Mouse (Mus musculus) thymus, adult 18-20 months (tissue): ENCODE measurements around the gene Tmem184b.

Experiments
- DNase-seq, 2 experiments: peaks; one replicate each; pipeline ENCODE4 v3.0.0; 2022; ENCODE audit warnings: mixed read lengths in 2 of 2

The Tmem184b gene

DNA sequence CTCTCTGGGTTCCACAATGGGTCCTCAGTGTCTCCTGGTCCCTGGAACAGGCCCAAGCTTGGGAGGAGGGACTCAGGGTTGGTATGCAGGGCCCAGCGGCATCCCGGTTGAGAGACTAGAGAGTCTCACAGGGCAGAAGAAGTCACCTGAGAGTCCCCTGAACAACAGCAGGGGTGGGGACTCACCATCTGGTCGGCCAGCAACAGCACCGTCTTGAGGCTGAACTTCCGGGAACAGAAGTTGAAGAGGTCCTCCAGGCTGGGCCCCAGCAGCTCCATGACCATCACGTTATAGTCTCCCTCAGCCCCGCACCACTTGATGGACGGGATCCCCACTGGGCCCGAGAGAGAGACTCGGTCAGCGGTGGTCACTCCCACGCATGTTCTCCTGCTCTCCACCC lies 26.2 kb upstream of the Tmem184b start:
- no peak for DNase-seq

DNA sequence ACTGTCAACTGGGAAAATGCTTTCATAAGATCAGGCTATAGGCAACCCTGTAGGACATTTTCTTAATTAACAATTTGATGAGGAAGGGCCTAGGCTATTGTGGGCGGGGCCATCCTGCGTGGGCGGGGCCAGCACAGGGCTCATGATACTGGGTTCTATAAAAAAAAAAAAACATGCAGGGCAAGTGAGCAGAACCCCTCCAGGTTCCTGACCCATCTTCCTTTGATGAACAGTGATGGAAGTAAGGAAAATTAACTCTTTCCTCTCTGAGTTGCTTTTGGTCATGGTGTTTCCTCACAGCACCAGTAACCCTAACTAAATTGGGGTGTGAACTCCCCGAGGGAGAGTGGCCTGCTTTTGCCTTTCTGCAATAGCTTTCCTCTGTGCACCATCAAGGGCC lies 25.2 kb upstream of the Tmem184b start:
- no peak for DNase-seq

DNA sequence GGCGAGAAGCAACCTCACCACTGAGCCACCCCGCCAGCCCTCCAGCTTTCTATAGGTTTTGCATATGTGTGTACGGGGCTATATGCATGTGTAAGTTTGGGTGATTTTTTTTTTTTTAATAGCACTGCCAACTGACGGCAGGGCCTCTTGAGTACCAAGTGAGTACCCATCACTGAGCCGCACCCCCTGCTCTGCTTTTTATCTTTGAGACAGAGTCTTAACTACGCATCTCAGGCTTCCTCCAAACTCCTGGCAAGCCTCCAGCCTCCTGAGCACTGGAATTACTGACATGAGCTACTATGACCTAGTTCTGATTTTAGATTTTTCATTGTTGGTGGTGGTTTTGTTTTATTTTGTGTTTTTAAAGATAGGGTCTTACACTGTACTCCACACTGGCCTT lies 24.1 kb upstream of the Tmem184b start:
- no peak for DNase-seq

DNA sequence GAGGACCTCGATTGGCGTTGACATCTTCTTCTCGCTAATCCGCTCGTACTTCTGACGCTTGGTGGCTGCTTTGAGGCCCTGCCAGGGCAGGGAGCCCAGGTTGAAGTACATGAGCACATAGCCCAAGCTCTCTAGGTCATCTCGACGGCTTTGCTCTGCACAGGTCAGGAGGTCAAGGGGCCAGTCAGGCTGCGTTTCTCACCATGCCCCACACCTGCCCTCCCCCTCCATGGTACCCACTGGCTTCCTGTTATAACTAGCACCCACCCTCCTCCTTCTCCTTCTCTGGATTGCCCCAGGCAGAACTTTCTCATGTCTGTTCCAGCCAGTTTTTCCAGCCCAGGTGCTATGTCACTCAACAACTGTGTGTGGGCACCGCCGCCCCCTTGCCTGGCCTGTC lies 22.1 kb upstream of the Tmem184b start:
- DNase-seq: no peak

DNA sequence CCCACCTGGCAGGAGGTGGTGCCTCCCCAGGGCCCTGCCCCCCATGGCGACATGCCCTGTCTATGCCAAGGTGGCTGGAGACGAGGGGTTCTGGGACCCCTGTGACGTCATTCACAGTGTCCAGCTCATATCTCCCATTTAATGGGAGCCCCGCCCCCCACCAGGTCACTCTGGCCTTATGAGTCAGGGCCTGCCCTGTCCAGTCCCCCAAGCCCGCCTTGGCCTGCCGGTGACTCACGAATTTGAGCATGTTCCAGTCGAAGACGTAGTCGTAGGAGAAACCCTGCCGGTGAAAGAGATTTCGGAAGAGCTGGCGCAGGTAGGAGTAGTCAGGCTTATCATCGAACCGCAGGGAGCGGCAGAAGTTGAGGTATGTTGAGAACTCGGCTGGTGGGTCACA lies 21.2 kb upstream of the Tmem184b start:
- DNase-seq: no peak

DNA sequence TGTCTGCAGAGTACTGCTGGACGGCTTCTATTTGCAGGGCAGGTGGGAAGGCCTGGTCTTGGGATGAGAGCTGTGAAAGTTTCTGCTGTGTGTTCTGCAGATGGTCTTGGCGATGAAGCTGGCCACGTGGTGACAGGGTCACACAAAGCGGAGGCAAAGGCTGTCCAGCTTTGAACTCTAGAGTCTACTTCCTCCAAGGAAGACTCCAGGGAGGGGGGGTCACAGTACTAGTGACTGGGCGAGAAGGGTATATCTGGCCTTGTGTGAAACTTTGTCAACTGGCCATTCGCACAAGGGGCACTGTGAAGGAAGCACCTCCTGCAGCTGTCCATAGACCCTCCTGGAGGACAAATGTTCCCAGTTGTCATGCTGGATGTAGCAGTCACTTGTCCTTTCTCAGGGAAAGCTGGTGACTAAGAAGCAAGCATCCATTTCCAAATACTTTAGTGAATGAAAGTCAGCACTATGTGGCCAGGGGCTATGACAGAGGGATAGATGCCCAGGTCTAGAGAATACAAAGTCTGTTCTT lies 19.4 kb upstream of the Tmem184b start:
- DNase-seq: no peak

DNA sequence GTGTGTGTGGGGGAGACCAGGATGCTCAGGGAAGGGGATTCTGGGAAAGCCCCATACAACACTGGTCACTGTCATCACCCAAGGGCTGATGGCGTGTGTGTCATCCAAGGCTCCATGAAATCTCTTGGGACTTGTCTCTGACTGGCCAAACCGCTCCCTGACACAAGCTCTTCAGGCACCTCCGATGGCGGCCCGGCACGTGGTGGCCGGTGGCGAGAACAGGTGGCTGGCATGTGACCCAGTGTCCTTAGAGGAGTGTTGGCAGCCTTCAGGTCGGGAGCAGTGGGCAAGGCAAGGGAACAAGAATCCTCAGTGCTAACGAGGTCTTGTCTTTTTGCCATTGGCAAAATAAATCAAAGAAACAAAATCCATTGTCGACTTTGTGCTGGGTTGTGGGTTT lies 15.3 kb upstream of the Tmem184b start:
- DNase-seq: no peak

DNA sequence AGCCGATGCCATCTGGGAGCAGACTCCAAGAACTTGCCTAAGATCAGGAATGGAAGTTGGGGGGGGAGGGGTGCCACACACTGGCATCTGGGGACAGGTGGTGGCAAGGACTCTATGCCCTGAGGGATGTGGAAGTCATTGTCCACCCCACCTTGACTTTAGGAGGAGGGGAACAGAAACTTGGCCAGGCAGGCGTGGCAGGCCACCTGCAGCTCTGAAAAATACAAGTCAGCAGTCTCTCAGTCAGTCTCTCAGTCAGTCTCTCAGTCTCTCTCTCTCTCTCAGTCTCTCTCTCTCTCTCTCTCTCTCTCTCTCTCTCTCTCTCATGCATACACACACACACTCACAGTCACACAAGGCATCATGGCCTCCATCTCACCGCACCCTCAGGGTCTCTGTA lies 14.9 kb upstream of the Tmem184b start:
- DNase-seq: no peak

DNA sequence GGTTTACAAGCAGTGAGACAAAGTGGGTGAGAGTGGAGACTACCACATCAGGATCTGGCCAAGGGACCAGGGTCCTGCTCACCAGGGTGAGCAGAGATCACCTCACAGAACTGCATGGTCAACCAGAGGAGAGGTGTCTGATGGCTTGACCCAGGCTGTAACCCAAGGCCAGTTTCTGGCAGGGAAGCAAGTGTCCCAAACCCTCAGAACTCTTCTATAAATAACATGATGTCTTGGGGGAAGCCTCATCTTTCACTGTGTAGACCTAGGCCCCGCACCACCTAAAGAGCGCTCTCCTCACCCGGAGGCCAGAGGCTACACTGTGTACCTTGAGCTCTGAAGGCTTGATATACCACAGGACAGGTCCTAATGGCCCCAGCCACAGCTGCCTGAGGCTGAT lies 14.0 kb upstream of the Tmem184b start:
- DNase-seq: no peak

DNA sequence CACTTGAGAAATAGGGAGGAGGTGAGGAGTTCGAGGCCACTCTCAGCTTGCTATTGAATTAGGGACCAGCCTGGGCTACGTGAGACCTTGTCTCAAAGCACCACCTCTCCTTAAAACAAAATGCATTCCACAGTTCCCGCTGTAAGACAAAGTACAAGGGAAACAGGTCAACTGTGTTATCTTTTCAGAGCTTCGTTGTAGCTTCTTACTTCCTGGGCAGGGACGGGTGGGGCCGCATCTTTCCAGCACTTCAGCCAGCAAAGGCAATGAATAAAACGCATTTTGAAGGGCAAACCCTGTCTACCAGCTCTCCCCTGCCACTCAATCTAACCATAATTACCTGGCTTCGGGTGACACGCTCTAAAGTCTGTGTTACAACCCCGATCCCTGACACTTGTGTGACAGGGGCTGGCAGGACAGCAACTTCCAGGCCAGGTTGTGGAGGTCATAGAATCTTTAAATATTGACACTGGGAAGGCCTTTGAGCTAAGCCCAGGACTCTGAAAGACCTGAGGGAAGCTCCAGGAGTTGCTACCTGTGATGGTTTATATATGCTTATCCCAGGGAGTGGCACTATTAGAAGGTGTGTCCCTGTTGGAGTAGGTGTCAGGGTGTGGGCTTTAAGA lies 13.2 kb upstream of the Tmem184b start:
- DNase-seq: no peak

DNA sequence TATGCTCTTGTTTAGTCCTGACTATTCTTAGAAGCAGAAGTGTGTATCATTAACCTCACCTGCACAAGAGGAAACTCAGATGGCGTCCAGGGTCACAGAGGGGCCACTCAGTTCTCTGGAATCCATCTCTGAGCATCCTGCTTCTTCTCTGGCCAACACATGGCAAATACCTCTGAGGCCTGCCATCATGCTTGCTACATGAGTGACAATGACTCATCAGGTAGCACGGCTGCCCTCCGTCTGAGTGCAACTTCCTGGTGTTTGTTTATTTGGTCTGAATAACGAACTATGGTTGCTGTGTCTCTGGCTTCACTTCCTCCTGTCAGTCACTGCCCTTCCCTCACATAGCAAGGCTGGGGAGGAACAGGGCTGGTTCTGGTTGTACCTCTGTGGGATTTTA lies 11.1 kb upstream of the Tmem184b start:
- no peak for DNase-seq

DNA sequence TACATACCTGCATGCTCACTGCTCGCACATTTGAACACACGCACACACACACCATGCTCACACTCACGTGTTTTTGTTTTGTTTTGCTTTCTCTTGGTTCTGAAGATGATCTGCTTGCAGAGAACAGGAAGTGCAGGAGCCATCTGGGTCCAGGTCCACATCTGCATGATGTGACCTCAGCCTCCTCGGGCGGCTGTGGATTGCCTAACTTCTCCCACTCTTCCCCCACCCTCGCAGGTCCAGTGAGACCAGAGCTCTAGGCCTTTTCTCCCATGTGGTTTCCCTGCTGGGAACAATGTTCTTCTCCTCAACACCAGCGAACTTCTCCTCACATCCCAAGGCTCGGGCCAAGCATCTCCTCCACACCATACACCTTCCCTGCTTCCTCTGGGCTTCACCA lies 10.4 kb upstream of the Tmem184b start:
- DNase-seq: no peak

DNA sequence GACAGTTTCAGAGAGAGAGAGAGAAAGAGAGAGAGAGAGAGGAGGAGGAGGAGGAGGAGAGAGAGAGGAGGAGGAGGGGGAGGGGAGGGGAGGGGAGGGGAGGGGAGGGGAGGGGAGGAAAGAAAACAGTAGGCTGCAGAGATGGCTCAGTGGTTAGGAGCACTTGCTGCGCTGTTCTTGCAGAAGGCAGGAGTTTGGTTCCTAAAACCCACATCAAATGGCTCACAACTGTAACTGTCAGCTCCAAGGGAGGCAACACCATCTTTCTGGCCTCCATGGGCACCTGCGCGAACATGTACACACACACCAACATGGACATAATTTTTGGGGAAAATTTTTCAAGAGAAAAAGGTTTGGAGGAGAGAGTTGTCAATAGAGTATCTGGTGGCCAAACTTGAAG lies 9.8 kb upstream of the Tmem184b start:
- DNase-seq: peak in 1 of 2 experiments; percentile 49

DNA sequence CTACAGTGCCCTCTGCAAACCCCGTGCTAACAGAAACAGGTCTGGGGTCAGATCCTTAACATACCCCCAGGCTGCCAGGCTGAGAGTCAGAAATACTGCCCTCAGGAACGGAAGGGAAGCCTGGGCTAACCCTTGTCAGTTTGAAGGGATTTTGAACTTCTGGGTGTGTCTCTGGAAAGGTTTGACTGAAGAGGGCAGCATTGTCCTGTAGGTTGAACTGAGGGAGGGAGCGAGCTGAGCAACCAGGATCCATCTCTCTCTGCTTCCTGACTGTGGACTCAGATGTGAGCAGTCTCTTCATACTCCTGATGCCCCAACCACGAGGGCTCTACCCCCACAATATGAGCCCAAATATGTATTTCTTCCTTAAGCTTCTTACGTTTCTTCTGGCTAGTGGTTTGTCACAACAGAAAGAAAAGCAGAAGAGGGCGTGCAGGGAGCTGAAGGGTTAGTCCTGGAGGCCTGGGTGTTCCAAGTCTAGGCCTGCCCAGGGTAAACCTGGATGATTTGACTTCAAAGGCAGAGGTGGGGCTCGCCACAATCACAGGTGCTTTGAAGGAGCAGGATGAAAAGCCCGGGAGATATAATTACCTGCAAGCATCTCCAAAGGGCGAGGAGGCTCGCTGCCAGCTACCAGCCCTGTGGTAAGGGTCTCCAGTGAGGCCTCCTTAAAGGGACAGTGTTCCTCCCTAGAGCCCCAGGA lies 8.1 kb upstream of the Tmem184b start:
- DNase-seq: no peak

DNA sequence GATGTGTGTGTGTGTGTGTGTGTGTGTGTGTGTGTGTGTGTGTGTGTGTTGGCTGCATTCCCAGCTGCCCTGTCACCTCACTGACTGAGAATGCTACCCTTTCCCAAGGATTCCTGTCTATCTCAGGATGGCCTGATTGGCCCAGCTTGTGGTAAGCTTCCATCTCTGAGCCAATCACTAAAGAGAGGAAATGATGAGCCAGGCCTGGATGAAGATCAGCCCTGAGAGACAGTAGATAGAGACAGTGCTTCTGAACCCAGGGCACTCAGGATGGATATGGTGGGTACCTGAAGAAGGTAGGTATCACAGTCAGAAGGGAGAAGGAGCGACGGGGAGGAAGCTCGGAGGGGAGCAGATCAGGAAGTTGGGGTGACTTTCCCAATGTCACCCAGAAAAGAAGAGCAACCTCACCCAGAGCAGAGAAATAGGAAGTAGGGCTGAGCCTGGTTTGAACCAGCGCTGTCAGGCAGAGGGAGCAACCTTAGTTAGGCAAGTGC lies 5.8 kb upstream of the Tmem184b start:
- DNase-seq: no peak

DNA sequence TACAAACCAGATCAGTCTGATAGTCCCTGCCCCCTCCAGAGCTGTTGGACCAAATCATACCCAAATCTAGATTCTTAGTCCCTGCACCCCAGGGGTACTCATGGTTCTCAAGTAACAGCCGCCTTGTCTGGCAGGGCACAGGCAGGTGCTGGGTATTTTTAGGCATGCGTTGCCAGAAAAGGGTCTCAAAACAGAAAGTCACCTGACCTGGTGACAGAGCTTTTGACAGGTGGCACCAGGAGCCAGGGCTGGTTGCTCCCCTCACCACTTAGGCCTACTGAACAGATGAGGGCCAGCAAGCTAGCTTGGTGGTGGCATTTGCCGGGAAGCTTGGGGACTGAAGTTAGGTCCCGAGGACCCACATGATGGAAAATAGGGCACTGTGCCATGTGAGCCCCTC lies 3.2 kb upstream of the Tmem184b start:
- peak; percentile 31 to 56 for DNase-seq

DNA sequence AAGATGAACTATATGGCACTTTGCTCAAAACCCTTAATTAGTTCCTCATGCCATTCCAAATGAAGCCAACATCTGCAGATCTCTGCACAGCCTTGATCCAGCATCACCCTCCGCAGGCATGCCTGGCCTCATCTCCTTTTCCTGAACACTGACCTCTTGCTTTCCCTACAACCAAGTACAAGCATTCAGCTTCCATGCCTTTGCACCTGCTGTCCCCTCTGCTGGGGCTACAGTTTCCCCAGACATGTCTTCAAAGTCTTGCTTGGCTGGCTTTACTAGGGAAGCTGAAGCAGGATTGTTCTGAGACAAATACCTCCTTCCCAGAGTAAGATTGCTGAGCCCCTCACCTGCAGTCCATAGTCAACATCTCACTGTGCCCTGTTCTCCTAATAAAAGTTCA lies 908 bp upstream of the Tmem184b start:
- DNase-seq: no peak

DNA sequence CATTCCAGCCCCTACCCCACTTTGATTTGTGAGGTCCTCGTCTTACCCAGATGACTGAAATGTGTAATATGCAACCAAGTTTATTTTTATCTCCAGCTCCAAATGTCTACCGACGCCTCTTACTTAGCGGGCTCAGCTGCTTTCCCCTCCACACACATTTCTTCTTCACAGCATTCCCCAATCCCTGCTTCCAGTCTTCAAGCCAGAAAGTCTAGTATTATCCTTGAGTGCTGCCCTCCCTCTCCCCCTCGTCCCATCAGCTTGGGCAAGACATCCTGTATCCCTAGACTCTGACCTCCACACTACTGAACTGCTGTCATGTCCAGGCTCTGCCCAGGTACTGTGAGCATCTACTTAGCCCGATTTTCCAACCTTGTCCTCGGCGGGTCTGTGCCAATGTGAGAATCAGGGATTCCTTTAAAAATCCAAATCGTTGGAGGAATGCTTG lies 418 bp upstream of the Tmem184b start:
- DNase-seq: no peak

DNA sequence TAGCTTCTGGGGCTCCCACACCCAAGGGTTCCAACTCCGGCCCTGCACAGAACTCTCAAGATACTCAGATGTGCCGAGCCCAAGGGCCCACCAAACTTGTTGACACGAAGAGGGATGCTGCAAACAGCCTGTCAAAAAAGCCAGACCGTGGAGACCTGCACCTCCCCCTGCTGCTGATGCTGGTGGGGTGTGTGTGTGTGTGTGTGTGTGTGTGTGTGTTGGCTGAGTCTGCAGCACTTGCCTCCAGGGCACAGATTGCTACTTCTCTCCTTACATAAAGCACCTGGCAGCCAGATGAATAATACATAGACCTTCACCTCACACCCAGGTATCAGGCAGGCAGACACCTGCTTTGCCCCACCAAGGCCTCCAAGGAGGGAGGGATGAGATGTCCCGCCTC lies 1.2 kb downstream of the Tmem184b start:
- no peak for DNase-seq

DNA sequence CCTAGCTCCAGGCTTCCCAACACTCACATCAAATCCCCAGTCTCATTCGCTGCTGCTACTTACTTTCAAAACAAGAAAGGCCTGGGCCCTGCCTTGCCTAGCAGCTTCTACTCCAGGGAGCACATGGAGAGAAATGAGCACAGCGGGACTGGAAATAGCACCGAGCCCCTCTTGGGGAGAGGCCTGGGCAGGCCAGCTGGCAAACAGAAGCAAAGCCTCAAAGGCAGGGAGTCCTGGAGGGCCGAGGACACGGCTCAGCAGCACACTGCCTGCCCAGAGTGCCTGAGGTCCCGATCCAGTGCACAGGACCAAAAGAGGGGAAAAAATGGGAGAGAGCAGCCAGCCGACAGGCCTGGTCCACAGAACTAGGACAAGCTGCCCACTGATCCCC lies 2.4 kb downstream of the Tmem184b start:
- DNase-seq: no peak

DNA sequence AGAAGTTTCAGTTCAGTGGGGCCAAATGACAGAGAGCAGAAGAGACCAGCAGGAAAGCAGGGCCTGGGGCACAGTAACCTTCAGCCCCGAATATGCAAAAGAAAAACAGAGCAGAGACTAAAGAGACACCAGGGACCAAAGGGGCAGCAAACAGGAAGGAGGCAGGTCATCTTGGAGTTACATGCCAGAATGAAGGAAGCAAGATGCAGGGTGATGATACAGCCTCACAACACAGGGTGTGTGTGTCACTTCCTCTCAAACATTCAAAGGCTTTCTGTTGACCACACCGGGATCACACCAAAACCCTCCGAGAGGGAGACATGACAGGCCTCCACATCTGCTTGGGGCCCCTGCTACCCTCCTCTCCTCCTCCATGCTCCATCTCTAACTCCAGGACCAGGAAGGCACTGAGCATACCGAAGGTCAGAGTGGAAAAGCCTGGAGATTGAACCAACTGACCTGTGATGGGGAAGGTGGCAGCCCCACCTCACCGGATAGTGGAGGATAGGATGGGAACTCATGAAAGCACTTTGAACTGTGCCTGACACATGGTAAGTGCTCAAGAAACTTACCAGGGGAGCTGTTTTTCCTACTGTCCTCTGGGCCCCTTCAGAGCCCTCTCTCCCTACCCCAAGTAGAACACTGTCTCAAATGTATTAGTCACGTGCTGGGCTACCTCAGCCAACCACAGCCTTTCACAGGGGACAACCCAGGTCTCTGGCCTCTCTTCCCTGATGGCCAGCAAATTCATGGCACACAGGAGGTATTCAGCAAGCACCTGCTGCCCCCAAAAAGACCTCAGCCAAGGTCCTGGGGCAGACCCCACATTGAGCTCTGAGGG lies 3.0 kb downstream of the Tmem184b start:
- DNase-seq: no peak

DNA sequence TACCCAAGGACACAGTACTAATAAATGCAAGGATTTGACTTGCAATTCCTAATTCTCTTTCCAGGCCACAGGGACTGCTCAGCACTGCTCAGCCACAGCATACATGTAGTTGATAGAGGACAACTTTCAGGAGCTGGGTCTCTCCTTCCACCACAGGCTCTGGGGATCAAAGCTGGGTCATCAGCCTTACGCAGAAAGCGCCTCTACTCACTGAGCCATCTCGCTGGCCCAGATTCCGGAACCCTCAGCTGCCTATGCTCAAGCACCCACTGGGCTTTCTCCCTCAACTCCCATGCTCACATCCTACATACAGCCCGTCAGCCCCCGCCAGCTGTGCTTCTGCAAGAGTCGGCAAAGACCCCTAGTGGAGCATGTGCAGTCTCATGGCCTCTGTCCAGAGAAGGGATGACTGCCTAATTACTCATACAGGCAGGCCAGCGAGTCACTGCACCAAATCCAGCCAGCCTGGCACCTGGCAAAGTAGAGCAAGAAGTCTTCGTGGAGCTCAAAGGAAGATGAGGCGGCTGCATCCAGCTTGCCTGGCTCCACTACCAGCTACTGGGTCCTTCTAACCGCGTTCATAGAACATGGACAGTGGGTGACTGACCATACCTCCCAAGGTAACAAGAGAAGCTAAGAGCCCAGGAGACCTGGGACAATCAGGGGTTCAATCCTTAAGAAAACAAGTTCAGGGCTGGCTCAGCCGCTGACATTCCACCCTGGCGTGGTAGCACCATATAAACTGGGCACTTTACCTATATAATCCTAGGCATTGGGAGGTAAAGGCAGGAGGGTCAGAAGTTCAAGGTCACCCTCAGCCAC lies 3.9 kb downstream of the Tmem184b start:
- DNase-seq: no peak

DNA sequence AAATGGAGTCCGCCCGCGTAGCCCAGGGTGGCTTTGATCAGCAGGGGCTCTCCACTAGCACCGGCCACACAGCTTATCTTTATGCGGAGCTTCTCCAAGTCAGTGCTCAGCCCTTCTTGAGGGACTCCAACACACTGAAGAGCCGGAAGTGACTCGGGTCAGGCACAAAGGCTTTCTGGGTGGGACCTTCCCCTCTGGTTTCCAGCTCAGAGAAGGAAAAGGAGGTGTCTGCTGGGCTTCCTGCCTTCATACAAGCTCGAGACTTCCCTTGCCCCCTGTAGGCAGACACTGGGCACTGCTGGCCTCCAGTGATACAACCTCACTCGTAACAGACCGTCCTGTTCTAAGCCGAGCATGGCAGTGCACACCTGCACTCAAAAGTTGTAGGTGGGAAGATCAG lies 6.6 kb downstream of the Tmem184b start:
- no peak for DNase-seq
